Comparison of ENCODE assay signal across 8 mouse cellular contexts in genomic region chr17:4907841-4908571, GRCm38 (mm10).
DNase-seq lines count a peak whose midpoint lies in the region; ATAC-seq and TF ChIP-seq lines count a peak whose summit lies in the region.

No protein-coding gene starts in this region.

- H3K9ac ChIP-seq in forebrain, embryonic 11.5 days (ENCODE audit: low read length), result peak overlapping the region; percentile 79
- H3K9ac ChIP-seq in heart, postnatal 0 days (replicated peaks; ENCODE audit: low read depth, low read length), result peak overlapping the region; percentile 83
- H3K9ac ChIP-seq in liver, embryonic 16.5 days (ENCODE audit: low read depth, low read length), result peak overlapping the region; percentile 76
- peak overlapping the region; percentile 82 for H3K9ac ChIP-seq in neural tube, embryonic 13.5 days

- H3K27me3 ChIP-seq in forebrain, embryonic 11.5 days (ENCODE audit: control insufficient read depth, insufficient read depth, low read length), result no peaks in the 10 kb centered on the region
- no peaks in the 10 kb centered on the region for H3K27me3 ChIP-seq in heart, postnatal 0 days (ENCODE audit: control insufficient read depth, insufficient read depth, low read length)
- no peaks in the 10 kb centered on the region for H3K27me3 ChIP-seq in liver, embryonic 16.5 days (ENCODE audit: control insufficient read depth, insufficient read depth, low read depth, low read length)
- no peaks in the 10 kb centered on the region for H3K27me3 ChIP-seq in neural tube, embryonic 13.5 days
- no peaks in the 10 kb centered on the region for H3K27me3 ChIP-seq in testis, adult 2 months (ENCODE audit: control insufficient read depth, insufficient read depth, low read length)

- no peaks in the 10 kb centered on the region for H3K36me3 ChIP-seq in forebrain, embryonic 11.5 days (ENCODE audit: control insufficient read depth, insufficient read depth, low read length)
- no peaks in the 10 kb centered on the region for H3K36me3 ChIP-seq in heart, postnatal 0 days (replicated peaks; ENCODE audit: control insufficient read depth, insufficient read depth, low read length)
- H3K36me3 ChIP-seq in liver, embryonic 16.5 days (ENCODE audit: control insufficient read depth, insufficient read depth), result no peaks in the 10 kb centered on the region
- H3K36me3 ChIP-seq in neural tube, embryonic 13.5 days, result no peaks in the 10 kb centered on the region
- no peaks in the 10 kb centered on the region for H3K36me3 ChIP-seq in testis, adult 2 months (ENCODE audit: control insufficient read depth, insufficient read depth, low read length)

- H3K4me2 ChIP-seq in forebrain, embryonic 11.5 days (ENCODE audit: low read depth, low read length, severe bottlenecking), result peak overlapping the region; percentile 71
- peak overlapping the region; percentile 88 for H3K4me2 ChIP-seq in heart, postnatal 0 days (ENCODE audit: low read depth, low read length)
- peak overlapping the region; percentile 94 for H3K4me2 ChIP-seq in liver, embryonic 16.5 days (ENCODE audit: low read depth, low read length)
- H3K4me2 ChIP-seq in neural tube, embryonic 13.5 days, result peak overlapping the region; percentile 69

- TF ChIP-seq CTCF in heart, postnatal 0 days (IDR thresholded peaks at IDR 0.05; ENCODE audit: low read depth), result no peak
- TF ChIP-seq CTCF in testis, adult 2 months (IDR thresholded peaks at IDR 0.05; ENCODE audit: control insufficient read depth, insufficient read depth, insufficient replicate concordance, low read depth, low read length), result no peak

- peak; percentile 94 for ATAC-seq in forebrain, embryonic 11.5 days (replicated peaks; ENCODE audit: low FRiP score)
- peak; percentile 95 for ATAC-seq in heart, postnatal 0 days (ENCODE audit: insufficient read depth, low read depth)
- peak; percentile 95 for ATAC-seq in liver, embryonic 16.5 days (ENCODE audit: low read depth)
- peak; percentile 96 for ATAC-seq in neural tube, embryonic 13.5 days (ENCODE audit: low read depth)

- H3K4me1 ChIP-seq in forebrain, embryonic 11.5 days (replicated peaks; ENCODE audit: control insufficient read depth, insufficient read depth, low read length), result no peaks in the 10 kb centered on the region; the same call in 1 of the 2 replicates
- peaks cover 6% of the 10 kb centered on the region; the same call in 1 of the 2 replicates for H3K4me1 ChIP-seq in heart, postnatal 0 days (ENCODE audit: control insufficient read depth, insufficient read depth)
- H3K4me1 ChIP-seq in liver, embryonic 16.5 days (ENCODE audit: control insufficient read depth, low read depth, low read length), result peaks cover 5% of the 10 kb centered on the region; the same call in 1 of the 2 replicates
- H3K4me1 ChIP-seq in neural tube, embryonic 13.5 days (replicated peaks), result peaks cover 19% of the 10 kb centered on the region
- peaks cover 2% of the 10 kb centered on the region for H3K4me1 ChIP-seq in testis, adult 2 months (ENCODE audit: control insufficient read depth, insufficient read depth, low read length)

- TF ChIP-seq POLR2A in testis, adult 2 months (IDR thresholded peaks at IDR 0.05; ENCODE audit: control insufficient read depth, low read depth, low read length), result peak; percentile 80

- H3K4me3 ChIP-seq in forebrain, embryonic 11.5 days (ENCODE audit: low read depth, low read length), result peak overlapping the region; percentile 44
- peak overlapping the region; percentile 66 for H3K4me3 ChIP-seq in heart, postnatal 0 days (ENCODE audit: low read depth, low read length)
- peak overlapping the region; percentile 68 for H3K4me3 ChIP-seq in liver, embryonic 16.5 days (ENCODE audit: low read depth, low read length)
- peak overlapping the region; percentile 52 for H3K4me3 ChIP-seq in neural tube, embryonic 13.5 days
- peak overlapping the region; percentile 76 for H3K4me3 ChIP-seq in testis, adult 2 months (ENCODE audit: control insufficient read depth, low read depth, low read length)

- no peaks in the 10 kb centered on the region for H3K9me3 ChIP-seq in forebrain, embryonic 11.5 days (ENCODE audit: control insufficient read depth, low read length)
- H3K9me3 ChIP-seq in heart, postnatal 0 days (replicated peaks; ENCODE audit: control insufficient read depth, low read length), result no peaks in the 10 kb centered on the region
- H3K9me3 ChIP-seq in liver, embryonic 16.5 days (replicated peaks; ENCODE audit: control insufficient read depth, low read length), result no peaks in the 10 kb centered on the region
- H3K9me3 ChIP-seq in neural tube, embryonic 13.5 days, result no peaks in the 10 kb centered on the region

- TF ChIP-seq EP300 in heart, postnatal 0 days (IDR thresholded peaks at IDR 0.05; ENCODE audit: low read depth), result no peak

- WGBS in forebrain, embryonic 11.5 days, result under 1% methylated on average over 68 of the region's 85 CpGs
- WGBS in heart, postnatal 0 days, result under 1% methylated on average over 78 of the region's 85 CpGs
- under 1% methylated on average over 70 of the region's 85 CpGs for WGBS in liver, embryonic 16.5 days (ENCODE audit: insufficient replicate concordance)
- under 1% methylated on average over 71 of the region's 85 CpGs for WGBS in neural tube, embryonic 13.5 days

- H3K27ac ChIP-seq in forebrain, embryonic 11.5 days (ENCODE audit: low read depth, low read length), result peak overlapping the region; percentile 98
- H3K27ac ChIP-seq in heart, postnatal 0 days (ENCODE audit: low read depth), result peak overlapping the region; percentile 97
- H3K27ac ChIP-seq in liver, embryonic 16.5 days (ENCODE audit: low read length), result peak overlapping the region; percentile 76
- H3K27ac ChIP-seq in neural tube, embryonic 13.5 days (replicated peaks), result peak overlapping the region; percentile 99
- peak overlapping the region; percentile 82 for H3K27ac ChIP-seq in testis, adult 2 months (ENCODE audit: control insufficient read depth, insufficient read depth, low read depth, low read length)

- peak; percentile 78 to 85 for DNase-seq in CD8-positive naive resting alpha-beta T cell, adult 2 months (ENCODE audit: low read depth in 2 of 2, low spot score in 2 of 2)
- DNase-seq in c-Kit-positive CD71-negative TER-119-negative erythroid progenitor cells, embryonic 14.5 days (ENCODE audit: low read depth), result peak; percentile 73
- DNase-seq in forebrain, embryonic 11.5 days (ENCODE audit: low spot score), result peak; percentile 97
- peak; percentile 91 for DNase-seq in heart, postnatal 0 days (ENCODE audit: low spot score)
- peak; percentile 95 to 97 for DNase-seq in kidney, postnatal 4 days

Comparison
In these comparisons a context has a peak if more than half of its experiments do, and no peak if none do; other contexts are left out.
1. Peak in every context shown above with its lines: DNase-seq, ATAC-seq, H3K4me3 ChIP-seq and H3K27ac ChIP-seq.